Mouse (Mus musculus) thymus, postnatal 10 days (tissue): ENCODE measurements around the gene Entr1.

Source experiments
- DNase-seq, 2 experiments: peaks; one replicate each; pipeline ENCODE4 v3.0.0; 2021; ENCODE audit warnings: low spot score in 2 of 2

The Entr1 gene

DNA sequence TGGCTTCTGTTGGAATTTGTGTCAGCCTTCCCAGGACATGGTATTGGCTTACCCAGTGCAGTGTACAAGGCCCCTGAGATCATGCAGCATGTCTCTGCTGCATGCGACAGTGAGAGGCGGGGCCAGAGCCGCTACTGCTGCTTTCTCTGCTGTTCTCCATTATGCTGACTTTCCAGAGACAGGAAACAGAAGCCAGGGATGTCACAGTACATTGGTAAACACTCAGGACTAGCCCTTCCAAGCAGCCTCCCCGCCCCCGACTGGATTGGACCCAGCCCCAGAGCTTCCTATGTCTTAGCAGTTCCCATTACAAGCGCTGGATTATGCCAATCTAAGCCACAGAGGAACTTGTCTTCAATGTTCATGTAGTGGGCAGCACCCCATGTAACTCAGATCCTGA is 40.9 kb downstream of the Entr1 start:
- DNase-seq: no peak

GRCm38 (mm10) chr2:26342609-26343490 is 46.3 kb downstream of the Entr1 start:
- no peak for DNase-seq

- DNase-seq: no peak
These were observed 47.1 kb downstream of the Entr1 start for GRCm38 (mm10) chr2:26342044-26342443.

DNA sequence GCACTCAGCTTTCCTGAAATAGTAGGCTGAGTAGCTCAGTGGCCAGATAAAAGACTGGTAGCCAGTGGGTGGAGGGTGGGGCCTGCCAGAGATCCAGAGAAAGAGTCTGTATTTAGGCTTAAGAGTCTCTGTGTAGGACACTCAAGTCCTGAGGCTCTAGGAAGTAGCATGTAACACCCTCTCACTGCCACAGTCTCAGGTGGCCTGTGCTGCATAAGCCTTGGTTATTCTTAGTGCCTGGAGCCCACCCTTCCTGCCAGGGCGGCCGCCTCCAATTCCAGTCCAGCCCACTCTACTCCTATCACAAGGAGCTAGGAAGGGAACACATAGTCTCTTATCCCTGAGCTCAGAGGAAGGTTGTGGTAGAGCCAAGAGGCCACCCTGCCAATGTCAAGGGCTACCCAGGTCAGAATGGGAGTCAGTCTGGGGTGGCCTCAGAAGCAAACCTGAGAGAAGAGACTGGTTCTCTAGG is 47.6 kb downstream of the Entr1 start:
- no peak for DNase-seq

GRCm38 (mm10) chr2:26339204-26339551 is 49.9 kb downstream of the Entr1 start:
- no peak for DNase-seq

GRCm38 (mm10) chr2:26338302-26339203 is 50.6 kb downstream of the Entr1 start:
- DNase-seq: no peak
